Mouse (Mus musculus) brain, embryonic 14.5 days (tissue): ENCODE data around the gene Atg7. TPM values are rescaled to one million over a fixed set of nuclear protein-coding genes. Genes with fewer than 3 reads are reported as not detected.

ENCODE experiments used
- DNase-seq: peaks from one replicate; pipeline ENCODE4 v3.0.0-alpha.2; 2011; ENCODE audit warnings: low read depth
- CTCF ChIP-seq: fragments of 200-500 bp; IDR thresholded peaks from 2 replicates; pipeline ENCODE4 v1.5.1; 2012; ENCODE audit warnings: inconsistent platforms, mild to moderate bottlenecking, moderate library complexity, borderline replicate concordance; ENCODE audit not compliant: insufficient read depth, insufficient read length; ENCODE audit errors: extremely low read depth
- POLR2A ChIP-seq: fragments of 200-500 bp; IDR thresholded peaks from 2 replicates; pipeline ENCODE4 v1.6.1; 2012; ENCODE audit warnings: mild to moderate bottlenecking, inconsistent platforms, borderline replicate concordance; ENCODE audit not compliant: poor library complexity, insufficient read depth, insufficient read length, severe bottlenecking; ENCODE audit errors: extremely low read depth
- polyA plus RNA-seq: library from polyadenylated mRNA; depleted of rRNA; stranded (reverse); fragments of >200 nt; gene quantifications from 2 replicates; pipeline ENCODE4 v1.2.3, GENCODE M21; 2012

Atg7 gene
- polyA plus RNA-seq, 1 experiment = 13.8 TPM

GRCm38 (mm10) chr6:114767710-114768109 is 124.8 kb downstream of the Atg7 start:
- no peak for DNase-seq
- TF ChIP-seq POLR2A (no peak), CTCF (no peak)

- TF ChIP-seq CTCF (no peak), POLR2A (no peak)
- DNase-seq = no peak
Measured at GRCm38 (mm10) chr6:114770337-114770736, 127.4 kb downstream of the Atg7 start.

GRCm38 (mm10) chr6:114771502-114771901 is 128.6 kb downstream of the Atg7 start:
- no peak for DNase-seq
- TF ChIP-seq POLR2A = no peak
- no peak for TF ChIP-seq CTCF

- TF ChIP-seq CTCF (no peak), POLR2A (no peak)
Measured at GRCm38 (mm10) chr6:114775210-114775609, 132.3 kb downstream of the Atg7 start.

GRCm38 (mm10) chr6:114777872-114778271 is 135.0 kb downstream of the Atg7 start:
- TF ChIP-seq POLR2A (no peak), CTCF (no peak)

More at GRCm38 (mm10) chr6:114775210-114775609, 132.3 kb downstream of the Atg7 start:
- no peak for DNase-seq

GRCm38 (mm10) chr6:114778650-114779049 is 135.8 kb downstream of the Atg7 start:
- DNase-seq = peak; percentile 69
- TF ChIP-seq CTCF = no peak
- TF ChIP-seq POLR2A = no peak

More at GRCm38 (mm10) chr6:114777872-114778271, 135.0 kb downstream of the Atg7 start:
- DNase-seq = no peak

GRCm38 (mm10) chr6:114780583-114780982 is 137.7 kb downstream of the Atg7 start:
- TF ChIP-seq CTCF = no peak
- TF ChIP-seq POLR2A = no peak
- DNase-seq = no peak

GRCm38 (mm10) chr6:114781415-114782240 is 138.7 kb downstream of the Atg7 start:
- DNase-seq = peak; percentile 83
- TF ChIP-seq POLR2A (no peak), CTCF (no peak)

GRCm38 (mm10) chr6:114782486-114782885 is 139.6 kb downstream of the Atg7 start:
- DNase-seq = no peak
- no peak for TF ChIP-seq POLR2A
- no peak for TF ChIP-seq CTCF

GRCm38 (mm10) chr6:114786461-114786860 is 143.6 kb downstream of the Atg7 start:
- DNase-seq = no peak
- no peak for TF ChIP-seq POLR2A
- no peak for TF ChIP-seq CTCF

- no peak for DNase-seq
- TF ChIP-seq POLR2A (no peak), CTCF (no peak)
Measured at GRCm38 (mm10) chr6:114787606-114788005, 144.7 kb downstream of the Atg7 start.

GRCm38 (mm10) chr6:114788663-114789062 is 145.8 kb downstream of the Atg7 start:
- no peak for TF ChIP-seq CTCF
- TF ChIP-seq POLR2A = no peak
- DNase-seq = no peak

- TF ChIP-seq CTCF = no peak
- no peak for TF ChIP-seq POLR2A
- DNase-seq = no peak
Measured at GRCm38 (mm10) chr6:114790084-114790483, 147.2 kb downstream of the Atg7 start.

- TF ChIP-seq CTCF = no peak
- no peak for TF ChIP-seq POLR2A
- no peak for DNase-seq
Measured at GRCm38 (mm10) chr6:114790902-114791301, 148.0 kb downstream of the Atg7 start.
